In the genomic region with DNA sequence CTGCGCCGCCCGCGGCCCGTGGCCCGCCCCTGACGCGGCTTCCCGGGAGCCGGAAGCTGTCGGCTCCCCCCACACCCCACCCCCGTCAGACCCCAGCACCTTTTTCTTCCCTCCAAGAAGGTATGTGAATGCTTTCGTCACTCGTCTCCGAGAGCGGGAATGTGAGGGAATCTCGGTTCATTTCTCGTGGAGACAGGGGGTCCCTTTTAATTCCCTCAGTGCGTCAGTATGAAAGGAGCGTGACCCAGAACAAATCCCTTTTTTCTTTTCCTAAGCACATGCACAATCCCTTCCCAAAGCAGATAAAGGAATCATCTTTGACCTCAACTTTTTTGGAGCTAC, we compare ENCODE assay signal across 8 mouse cellular contexts. TPM values are rescaled to one million over a fixed set of nuclear protein-coding genes. Genes with fewer than 3 reads are reported as not detected.
DNase-seq lines count a peak whose midpoint lies in the region; ATAC-seq lines count a peak whose summit lies in the region.

No protein-coding gene starts in this region.

- no peaks in the 10 kb centered on the region for H3K27me3 ChIP-seq in heart, embryonic 13.5 days (replicated peaks)
- H3K27me3 ChIP-seq in hindbrain, embryonic 10.5 days (ENCODE audit: insufficient read depth, poor library complexity, severe bottlenecking): no peaks in the 10 kb centered on the region
- no peaks in the 10 kb centered on the region for H3K27me3 ChIP-seq in midbrain, embryonic 11.5 days (ENCODE audit: control insufficient read depth, insufficient read depth, low read length)

- peak overlapping the region; percentile 99 for H3K9ac ChIP-seq in heart, embryonic 13.5 days
- H3K9ac ChIP-seq in midbrain, embryonic 11.5 days (ENCODE audit: low read length): peak overlapping the region; percentile 98

- no peak for ATAC-seq in heart, embryonic 13.5 days (ENCODE audit: extremely low read depth, insufficient number of reproducible peaks, low FRiP score, low TSS enrichment)
- no peak for ATAC-seq in midbrain, embryonic 11.5 days (ENCODE audit: low FRiP score)

- no peaks in the 10 kb centered on the region for H3K9me3 ChIP-seq in heart, embryonic 13.5 days
- no peaks in the 10 kb centered on the region for H3K9me3 ChIP-seq in hindbrain, embryonic 10.5 days
- H3K9me3 ChIP-seq in midbrain, embryonic 11.5 days (ENCODE audit: control insufficient read depth, low read length): no peaks in the 10 kb centered on the region

- H3K4me3 ChIP-seq in heart, embryonic 13.5 days: peak overlapping the region; percentile 95
- peak overlapping the region; percentile 76 for H3K4me3 ChIP-seq in hindbrain, embryonic 10.5 days
- peak overlapping the region; percentile 87 for H3K4me3 ChIP-seq in midbrain, embryonic 11.5 days (ENCODE audit: low read depth, low read length)

- H3K4me1 ChIP-seq in heart, embryonic 13.5 days: peaks cover 14% of the 10 kb centered on the region; the same call in 1 of the 2 replicates
- peaks cover 24% of the 10 kb centered on the region for H3K4me1 ChIP-seq in hindbrain, embryonic 10.5 days (replicated peaks)
- 0 out of 2 replicates have a peak, but pooled peaks cover 4% of the 10 kb centered on the region for H3K4me1 ChIP-seq in midbrain, embryonic 11.5 days (ENCODE audit: control insufficient read depth, insufficient read depth, low read length)

- peak overlapping the region; percentile 94 for H3K27ac ChIP-seq in heart, embryonic 13.5 days (replicated peaks)
- H3K27ac ChIP-seq in hindbrain, embryonic 10.5 days: peak overlapping the region; percentile 98
- H3K27ac ChIP-seq in midbrain, embryonic 11.5 days (ENCODE audit: low read depth, low read length): peak overlapping the region; percentile 93

- intact Hi-C loops in heart, postnatal 10 days (cut with DNase I): loop anchor here (5.0 kb wide), 1 partner anchor 84 kb away; no protein-coding TSS in a partner anchor

- no peaks in the 10 kb centered on the region for H3K36me3 ChIP-seq in heart, embryonic 13.5 days
- no peaks in the 10 kb centered on the region for H3K36me3 ChIP-seq in hindbrain, embryonic 10.5 days
- H3K36me3 ChIP-seq in midbrain, embryonic 11.5 days (ENCODE audit: control insufficient read depth, insufficient read depth, low read length): no peaks in the 10 kb centered on the region

- H3K4me2 ChIP-seq in heart, embryonic 13.5 days: peak overlapping the region; percentile 86
- peak overlapping the region; percentile 52 for H3K4me2 ChIP-seq in midbrain, embryonic 11.5 days

- DNase-seq in heart, postnatal 10 days: no peak
- peak; percentile 89 for DNase-seq in R1 (ENCODE audit: low read depth, low spot score)
- no peak for DNase-seq in hindbrain, embryonic 10.5 days (ENCODE audit: low spot score)
- DNase-seq in midbrain, embryonic 11.5 days (ENCODE audit: low spot score, missing footprints): peak; percentile 95
- no peak for DNase-seq in adrenal gland, adult 2 months
- DNase-seq in gastrocnemius, postnatal 4 days (ENCODE audit: low spot score in 2 of 2): no peak
- no peak for DNase-seq in right cerebral cortex, postnatal 4 days

- under 1% methylated on average over 20 of the region's 20 CpGs for WGBS in heart, embryonic 13.5 days
- WGBS in hindbrain, embryonic 10.5 days: under 1% methylated on average over 20 of the region's 20 CpGs
- WGBS in midbrain, embryonic 11.5 days: 0% methylated on average over 18 of the region's 20 CpGs

RNA-seq across cellular contexts. Expression of a gene that starts 0.2 kb away (rescaled TPM):
- 2.8 TPM in 2 replicates for polyA plus RNA-seq in heart, embryonic 13.5 days (2015; fragmentation: Nextera tagmentation; extraction: Ambion mirVana)
- total RNA-seq in heart, postnatal 10 days (2021): 10 to 100 TPM; 24.0 to 26.8 TPM
- 4.2 and 4.9 TPM in 2 replicates for polyA plus RNA-seq in hindbrain, embryonic 10.5 days (2016; fragmentation: Nextera tagmentation; extraction: Ambion mirVana)
- 3.6 and 3.9 TPM in 2 replicates for polyA plus RNA-seq in midbrain, embryonic 11.5 days (2014; fragmentation: Nextera tagmentation; extraction: Ambion mirVana)
- total RNA-seq in adrenal gland, adult 2 months (2021): 10 to 100 TPM; 27.2 to 28.9 TPM
- 4.1 and 4.5 TPM in 2 replicates for polyA plus RNA-seq in adrenal gland, adult 2 months (2012; rRNA removed)
- total RNA-seq in gastrocnemius, postnatal 4 days (2021): 10 to 100 TPM; 24.5 to 26.5 TPM

RNA-seq across cellular contexts. Expression of a gene that starts 52.6 kb away (rescaled TPM):
- 163 and 171 TPM in 2 replicates for polyA plus RNA-seq in heart, embryonic 13.5 days (2015; fragmentation: Nextera tagmentation; extraction: Ambion mirVana)
- 100 to 1,000 TPM; 105 to 108 TPM for total RNA-seq in heart, postnatal 10 days (2021)
- polyA plus RNA-seq in hindbrain, embryonic 10.5 days (2016; fragmentation: Nextera tagmentation; extraction: Ambion mirVana): 198 and 208 TPM in 2 replicates
- 284 and 311 TPM in 2 replicates for polyA plus RNA-seq in midbrain, embryonic 11.5 days (2014; fragmentation: Nextera tagmentation; extraction: Ambion mirVana)
- total RNA-seq in adrenal gland, adult 2 months (2021): 100 to 1,000 TPM; 124 to 146 TPM
- polyA plus RNA-seq in adrenal gland, adult 2 months (2012; rRNA removed): 6.0 and 10.3 TPM in 2 replicates
- 10 to 100 TPM; 83.6 to 97.1 TPM for total RNA-seq in gastrocnemius, postnatal 4 days (2021)

RNA-seq across cellular contexts. Expression of a gene that starts 53.6 kb away (rescaled TPM):
- polyA plus RNA-seq in heart, embryonic 13.5 days (2015; fragmentation: Nextera tagmentation; extraction: Ambion mirVana): 121 and 130 TPM in 2 replicates
- total RNA-seq in heart, postnatal 10 days (2021): 10 to 100 TPM; 52.4 to 60.3 TPM
- 104 and 106 TPM in 2 replicates for polyA plus RNA-seq in hindbrain, embryonic 10.5 days (2016; fragmentation: Nextera tagmentation; extraction: Ambion mirVana)
- polyA plus RNA-seq in midbrain, embryonic 11.5 days (2014; fragmentation: Nextera tagmentation; extraction: Ambion mirVana): 112 and 113 TPM in 2 replicates
- 10 to 100 TPM; 71.6 to 75.7 TPM for total RNA-seq in adrenal gland, adult 2 months (2021)
- 6.4 and 10.6 TPM in 2 replicates for polyA plus RNA-seq in adrenal gland, adult 2 months (2012; rRNA removed)
- total RNA-seq in gastrocnemius, postnatal 4 days (2021): 10 to 100 TPM; 37.2 to 41.1 TPM

Comparison
In these comparisons a context has a peak if more than half of its experiments do, and no peak if none do; other contexts are left out.
1. DNase-seq: peak in R1 (single experiment) and midbrain, embryonic 11.5 days (single experiment); none in heart, postnatal 10 days (0 of 2), hindbrain, embryonic 10.5 days (single experiment), adrenal gland, adult 2 months (single experiment), gastrocnemius, postnatal 4 days (0 of 2) and right cerebral cortex, postnatal 4 days (single experiment).
2. RNA of a gene that starts 52.6 kb away (polyA plus RNA-seq): 284 to 311 TPM in midbrain, embryonic 11.5 days, 198 to 208 TPM in hindbrain, embryonic 10.5 days and 163 to 171 TPM in heart, embryonic 13.5 days; 6.0 to 10.3 TPM in adrenal gland, adult 2 months; every median in the first group is over 10 times any median in the second.
3. Peak in every context shown above with its lines, with median percentiles within 50 percentile points of each other: H3K27ac ChIP-seq and H3K4me3 ChIP-seq.